Mouse (Mus musculus): ENCODE results near the gene Ooep. TPM values are rescaled to one million over a fixed set of nuclear protein-coding genes. Genes with fewer than 3 reads are reported as not detected.
"Not testable (repeated sequence)": the region's sequence is repeated elsewhere in the genome, so short reads cannot be mapped to it uniquely, and the experiment has no call there.

Gene Ooep
- polyA plus RNA-seq, 1 experiment from 2014 or later, result not detected

DNA sequence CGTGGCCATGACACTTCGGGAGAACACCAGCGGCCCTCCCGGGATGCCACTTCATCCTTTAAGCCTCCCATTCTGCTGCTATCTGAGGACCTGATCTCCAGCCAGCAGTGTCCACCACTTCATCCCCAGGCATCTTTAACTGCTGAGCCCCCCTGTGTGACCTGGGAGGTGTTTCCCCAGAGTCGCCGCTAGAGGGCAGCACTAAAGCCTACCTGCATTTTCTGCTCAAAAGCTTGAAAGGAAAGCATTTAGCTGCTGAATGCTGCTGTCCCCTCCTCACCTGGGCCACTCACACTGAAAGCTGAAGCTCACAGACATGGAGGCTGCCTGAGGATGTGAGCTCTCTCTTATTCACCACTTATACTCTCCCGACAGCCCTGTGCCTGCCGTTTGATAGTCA, 38.2 kb downstream of the Ooep start:
- not testable (repeated sequence) for H3K4me2 ChIP-seq (ENCODE audit: low read depth, low read length); H3K4me1 ChIP-seq (ENCODE audit: insufficient read depth); H3K36me3 ChIP-seq (replicated peaks; ENCODE audit: insufficient read depth, low read length); ATAC-seq; H3K27ac ChIP-seq (ENCODE audit: low read depth); H3K4me3 ChIP-seq (ENCODE audit: low read depth, low read length); H3K9ac ChIP-seq (replicated peaks); H3K27me3 ChIP-seq (ENCODE audit: insufficient read depth, low read length); H3K9me3 ChIP-seq (ENCODE audit: low read length)
- TF ChIP-seq CTCF (IDR thresholded peaks at IDR 0.05; ENCODE audit: low read depth), result peak; percentile 82
- peak; percentile 58 for DNase-seq
- WGBS (ENCODE audit: insufficient replicate concordance), result 17% methylated on average over 8 of the region's 8 CpGs

DNA sequence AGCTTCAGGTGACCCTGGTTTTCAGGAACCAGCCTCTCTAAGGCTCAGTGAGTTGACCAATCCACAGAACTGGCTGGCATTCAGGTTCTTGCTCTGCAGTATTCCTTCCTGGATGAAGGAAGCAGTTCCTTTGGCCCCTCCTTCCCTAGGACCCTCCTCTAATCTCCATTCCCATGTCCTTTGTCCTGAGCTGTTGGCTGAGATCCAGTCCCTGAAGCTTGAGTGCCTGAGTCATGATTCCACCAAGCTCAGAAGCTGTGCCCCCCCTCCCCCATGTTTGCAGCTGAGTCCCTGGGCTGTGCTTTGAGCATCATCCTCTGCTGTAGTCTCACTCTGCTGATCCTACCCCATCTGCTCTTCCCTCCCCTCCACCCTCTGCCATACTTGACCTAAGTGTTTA, 41.5 kb downstream of the Ooep start:
- not testable (repeated sequence) for H3K36me3 ChIP-seq (replicated peaks; ENCODE audit: insufficient read depth, low read length); H3K4me1 ChIP-seq (ENCODE audit: insufficient read depth); H3K4me2 ChIP-seq (ENCODE audit: low read depth, low read length); DNase-seq; H3K27ac ChIP-seq (ENCODE audit: low read depth); H3K27me3 ChIP-seq (ENCODE audit: insufficient read depth, low read length); H3K9ac ChIP-seq (replicated peaks); H3K4me3 ChIP-seq (ENCODE audit: low read depth, low read length); H3K9me3 ChIP-seq (ENCODE audit: low read length)
- ATAC-seq, result peak; percentile 47; the same call in 1 of the 2 replicates

DNA sequence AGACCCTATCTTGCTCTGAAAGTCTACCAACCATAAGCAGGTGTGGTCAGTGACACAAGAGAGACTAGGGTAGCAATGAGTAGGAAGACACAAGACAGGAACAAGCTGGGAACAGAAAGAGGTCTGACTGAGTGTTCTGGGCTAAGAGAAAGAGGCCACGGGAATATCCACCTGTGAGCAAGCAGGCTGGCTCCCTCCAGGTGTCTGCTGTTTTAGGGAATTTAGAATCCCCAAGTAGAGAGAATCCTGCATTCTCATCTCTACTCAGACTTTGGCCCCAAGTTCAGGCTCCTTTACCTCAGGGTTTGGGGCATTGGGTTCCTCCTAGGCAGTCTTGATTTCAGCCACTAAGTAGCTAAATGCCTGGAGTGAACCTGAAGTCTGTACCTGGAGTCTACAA, 51.2 kb downstream of the Ooep start, which contains the start of gene Omt2b:
Gene Omt2b (plus strand): TSS at position 301 of the 400 bp plus-strand sequence.
- not testable (repeated sequence) for H3K27ac ChIP-seq (ENCODE audit: low read depth); H3K36me3 ChIP-seq (replicated peaks; ENCODE audit: insufficient read depth, low read length); H3K9ac ChIP-seq (replicated peaks); H3K4me2 ChIP-seq (ENCODE audit: low read depth, low read length); DNase-seq; H3K4me3 ChIP-seq (ENCODE audit: low read depth, low read length); H3K27me3 ChIP-seq (ENCODE audit: insufficient read depth, low read length); H3K4me1 ChIP-seq (ENCODE audit: insufficient read depth); H3K9me3 ChIP-seq (ENCODE audit: low read length); ATAC-seq
- 58% methylated on average over 1 of the region's 1 CpGs for WGBS (ENCODE audit: insufficient replicate concordance)

Other genes starting within 250 kb of the Ooep start
- 19.9 and 25.5 TPM in 2 replicates for gene Gsta4, start 196.0 kb downstream of the Ooep start, polyA plus RNA-seq (2015; fragmentation: Nextera tagmentation; extraction: Ambion mirVana)
- 0.39 TPM in 1 of 2 replicates, not detected in the other for gene Gsta1, start 148.1 kb downstream of the Ooep start, polyA plus RNA-seq (2015; fragmentation: Nextera tagmentation; extraction: Ambion mirVana)
- gene Gm3776, start 121.6 kb downstream of the Ooep start, polyA plus RNA-seq (2015; fragmentation: Nextera tagmentation; extraction: Ambion mirVana), result 0.13 TPM in 1 of 2 replicates, not detected in the other
- gene Gm10639, start 88.8 kb downstream of the Ooep start, polyA plus RNA-seq (2015; fragmentation: Nextera tagmentation; extraction: Ambion mirVana), result not detected in 2 replicates
- not detected in 2 replicates for gene Omt2a, start 63.9 kb downstream of the Ooep start, polyA plus RNA-seq (2015; fragmentation: Nextera tagmentation; extraction: Ambion mirVana)
- gene Omt2b, start 51.1 kb downstream of the Ooep start, polyA plus RNA-seq (2015; fragmentation: Nextera tagmentation; extraction: Ambion mirVana), result not detected in 2 replicates
- gene Gsta2, start 22.9 kb downstream of the Ooep start, polyA plus RNA-seq (2015; fragmentation: Nextera tagmentation; extraction: Ambion mirVana), result 1.3 and 2.3 TPM in 2 replicates
- not detected in 2 replicates for gene Dppa5a, start 10.5 kb downstream of the Ooep start, polyA plus RNA-seq (2015; fragmentation: Nextera tagmentation; extraction: Ambion mirVana)
- gene Ddx43, start 17.1 kb upstream of the Ooep start, polyA plus RNA-seq (2015; fragmentation: Nextera tagmentation; extraction: Ambion mirVana), result 0.05 TPM in 1 of 2 replicates, not detected in the other
- gene Cgas, start 64.5 kb upstream of the Ooep start, polyA plus RNA-seq (2015; fragmentation: Nextera tagmentation; extraction: Ambion mirVana), result 0.85 and 0.92 TPM in 2 replicates
- 10.9 and 11.5 TPM in 2 replicates for gene Mto1, start 69.5 kb upstream of the Ooep start, polyA plus RNA-seq (2015; fragmentation: Nextera tagmentation; extraction: Ambion mirVana)
- 0.70 and 0.75 TPM in 2 replicates for gene Gm17324, start 70.1 kb upstream of the Ooep start, polyA plus RNA-seq (2015; fragmentation: Nextera tagmentation; extraction: Ambion mirVana)
- gene Eef1a1, start 110.4 kb upstream of the Ooep start, polyA plus RNA-seq (2015; fragmentation: Nextera tagmentation; extraction: Ambion mirVana), result 1,946 and 1,972 TPM in 2 replicates
- gene Slc17a5, start 209.3 kb upstream of the Ooep start, polyA plus RNA-seq (2015; fragmentation: Nextera tagmentation; extraction: Ambion mirVana), result 5.2 and 6.2 TPM in 2 replicates
- gene Cd109, start 236.8 kb upstream of the Ooep start, polyA plus RNA-seq (2015; fragmentation: Nextera tagmentation; extraction: Ambion mirVana), result 0.04 TPM in 2 replicates

Data from liver, postnatal 0 days (tissue).